Mouse (Mus musculus) hindbrain, embryonic 10.5 days (tissue): ENCODE measurements at regions not wholly inside any gene's neighbourhood (a gene's known extent, or its start where the extent isn't known, plus 50 kb on each side); places are given as distances from the start of the nearest gene placed in this dataset.

Source experiments
- DNase-seq: peaks from one replicate; pipeline ENCODE4 v3.0.0-alpha.2; 2017; ENCODE audit warnings: low spot score
- H3K27ac ChIP-seq: fragments of 300-500 bp; sonication (generic); 2 replicates; pipeline ENCODE4 v1.5.1; 2016; ENCODE audit warnings: mild to moderate bottlenecking, moderate library complexity
- H3K27me3 ChIP-seq: fragments of 300-500 bp; sonication (generic); 2 replicates; pipeline ENCODE4 v1.6.1; 2016; ENCODE audit warnings: mild to moderate bottlenecking; ENCODE audit not compliant: poor library complexity, insufficient read depth, severe bottlenecking
- H3K36me3 ChIP-seq: fragments of 300-500 bp; sonication (generic); 2 replicates; pipeline ENCODE4 v1.6.1; 2016; ENCODE audit warnings: mild to moderate bottlenecking, moderate library complexity
- H3K4me1 ChIP-seq: fragments of 300-500 bp; sonication (generic); replicated peaks from 2 replicates; pipeline ENCODE4 v1.6.1; 2016; ENCODE audit warnings: mild to moderate bottlenecking
- H3K4me3 ChIP-seq: fragments of 300-500 bp; sonication (generic); 2 replicates; pipeline ENCODE4 v1.5.1; 2016; ENCODE audit warnings: mild to moderate bottlenecking, moderate library complexity
- H3K9me3 ChIP-seq: fragments of 300-500 bp; sonication (generic); 2 replicates; pipeline ENCODE4 v1.6.1; 2016; ENCODE audit warnings: mild to moderate bottlenecking, moderate library complexity
- WGBS: fragments of 180-500 bp; shearing (Covaris S2); methylation state at CpG from one replicate; pipeline ENCODE4 v1.1.7; 2016; 5-methylcytosine and 5-hydroxymethylcytosine counted together

- DNase-seq, result no peak
- Histone ChIP-seq H3K9me3 (no peaks in the 10 kb centered on the region), H3K4me3 (no peak overlapping the region), H3K27ac (no peak overlapping the region), H3K4me1 (peaks cover 11% of the 10 kb centered on the region), H3K36me3 (no peaks in the 10 kb centered on the region), H3K27me3 (no peaks in the 10 kb centered on the region)
- WGBS, result 67% methylated on average over 6 of the region's 6 CpGs
These were observed 484.1 kb upstream of the Mpdz start for GRCm38 (mm10) chr4:81926662-81927141.

GRCm38 (mm10) chr4:81925611-81926010 is 483.0 kb upstream of the Mpdz start:
- H3K4me1 ChIP-seq, result peaks cover 11% of the 10 kb centered on the region
- H3K9me3 ChIP-seq, result no peaks in the 10 kb centered on the region
- no peaks in the 10 kb centered on the region for H3K27me3 ChIP-seq
- 67% methylated on average over 2 of the region's 2 CpGs for WGBS
- no peak overlapping the region for H3K27ac ChIP-seq
- no peak overlapping the region for H3K4me3 ChIP-seq
- no peaks in the 10 kb centered on the region for H3K36me3 ChIP-seq
- DNase-seq, result no peak

- Histone ChIP-seq H3K9me3 (no peaks in the 10 kb centered on the region), H3K36me3 (no peaks in the 10 kb centered on the region), H3K27me3 (no peaks in the 10 kb centered on the region), H3K4me3 (no peak overlapping the region), H3K4me1 (peaks cover 11% of the 10 kb centered on the region), H3K27ac (no peak overlapping the region)
- DNase-seq, result no peak
- WGBS, result 80% methylated on average over 1 of the region's 1 CpGs
These were observed 481.5 kb upstream of the Mpdz start for GRCm38 (mm10) chr4:81924120-81924519.

DNA sequence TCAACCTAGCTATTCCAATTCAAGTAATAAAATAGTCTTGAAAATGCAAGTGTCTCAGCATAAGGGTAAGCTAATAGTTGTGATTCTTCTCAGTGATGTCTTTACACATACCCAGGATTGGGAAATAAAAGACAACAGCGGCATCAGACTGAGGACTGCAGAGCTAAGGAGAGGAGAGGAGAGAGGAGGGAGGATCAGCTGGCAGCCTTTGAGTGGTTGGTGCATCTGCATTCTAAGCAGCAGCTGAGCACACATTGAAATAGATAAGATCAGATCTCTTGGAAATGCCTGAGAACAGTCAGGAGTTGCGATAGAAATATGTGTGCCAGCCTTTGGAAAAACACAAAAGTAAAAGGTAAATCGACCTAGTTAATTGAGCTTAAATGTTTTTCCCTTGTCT is 480.3 kb upstream of the Mpdz start:
- WGBS, result 78% methylated on average over 3 of the region's 3 CpGs
- Histone ChIP-seq H3K4me3 (no peak overlapping the region), H3K36me3 (no peaks in the 10 kb centered on the region), H3K4me1 (peaks cover 8% of the 10 kb centered on the region), H3K27me3 (no peaks in the 10 kb centered on the region), H3K9me3 (no peaks in the 10 kb centered on the region), H3K27ac (no peak overlapping the region)
- no peak for DNase-seq

DNA sequence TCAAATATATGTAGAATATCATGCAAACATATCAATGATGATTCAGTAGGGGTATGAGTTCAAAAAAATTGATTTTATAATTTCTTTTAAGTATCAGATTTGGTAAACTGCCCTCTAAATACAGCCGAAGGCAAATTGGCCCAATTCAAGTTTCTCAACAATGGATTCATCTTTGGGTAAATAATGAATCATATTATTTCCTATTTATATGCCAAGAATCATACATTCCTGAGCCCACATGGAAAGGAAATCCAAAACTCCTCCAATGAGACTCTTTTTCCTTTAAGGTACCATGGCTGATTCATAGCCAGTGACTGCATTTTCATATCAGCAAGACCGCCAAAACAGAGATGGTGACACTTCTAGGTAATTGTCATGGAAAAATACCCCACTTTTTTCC is 472.4 kb upstream of the Mpdz start:
- 93% methylated on average over 2 of the region's 2 CpGs for WGBS
- Histone ChIP-seq H3K4me1 (no peaks in the 10 kb centered on the region), H3K4me3 (no peak overlapping the region), H3K36me3 (no peaks in the 10 kb centered on the region), H3K9me3 (no peaks in the 10 kb centered on the region), H3K27ac (no peak overlapping the region), H3K27me3 (no peaks in the 10 kb centered on the region)
- DNase-seq, result no peak

DNA sequence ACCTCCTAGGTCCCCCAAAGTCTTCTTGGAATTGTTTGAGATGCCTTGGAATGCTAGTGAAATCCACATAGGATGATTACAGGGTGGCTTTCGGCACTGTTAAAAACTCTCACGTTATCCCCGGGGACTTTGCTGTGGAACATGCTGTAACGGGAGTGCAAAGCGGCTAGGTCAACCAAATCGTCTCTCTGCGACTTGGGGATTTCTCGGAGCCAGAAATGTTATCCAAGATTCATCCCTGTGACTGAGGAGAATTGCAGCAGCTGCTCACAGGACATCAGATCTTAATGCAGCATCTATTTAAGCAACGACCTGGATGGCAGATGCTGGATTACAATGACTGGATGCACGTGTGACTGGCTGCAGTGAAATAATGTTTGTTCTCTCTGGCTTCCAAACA is 470.7 kb upstream of the Mpdz start:
- Histone ChIP-seq H3K9me3 (no peaks in the 10 kb centered on the region), H3K27me3 (no peaks in the 10 kb centered on the region), H3K36me3 (no peaks in the 10 kb centered on the region), H3K4me1 (no peaks in the 10 kb centered on the region), H3K4me3 (no peak overlapping the region), H3K27ac (no peak overlapping the region)
- no peak for DNase-seq
- 63% methylated on average over 10 of the region's 10 CpGs for WGBS

DNA sequence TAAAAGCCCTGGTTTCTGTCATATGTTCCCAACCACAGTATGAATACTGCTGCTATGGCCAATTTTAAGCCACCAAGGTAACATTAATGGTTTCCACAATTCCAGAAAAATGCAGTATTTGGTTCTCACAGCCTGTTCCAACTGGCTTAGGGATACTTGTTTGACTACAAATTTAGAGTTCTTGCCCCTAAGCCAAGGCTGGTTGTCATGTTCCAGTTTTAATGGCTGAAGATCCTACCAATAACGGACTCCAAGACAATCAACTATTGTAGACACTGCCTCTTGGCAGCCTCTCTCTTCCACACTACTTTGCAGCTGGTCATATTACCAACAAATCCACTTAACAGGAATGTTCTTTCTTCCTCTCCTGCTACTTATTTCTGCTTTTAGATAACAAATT is 470.0 kb upstream of the Mpdz start:
- H3K27ac ChIP-seq, result no peak overlapping the region
- H3K27me3 ChIP-seq, result no peaks in the 10 kb centered on the region
- WGBS, result 80% methylated on average over 1 of the region's 1 CpGs
- H3K36me3 ChIP-seq, result no peaks in the 10 kb centered on the region
- DNase-seq, result no peak
- H3K4me1 ChIP-seq, result no peaks in the 10 kb centered on the region
- H3K4me3 ChIP-seq, result no peak overlapping the region
- no peaks in the 10 kb centered on the region for H3K9me3 ChIP-seq

GRCm38 (mm10) chr4:81899961-81900540 is 457.4 kb upstream of the Mpdz start:
- H3K4me1 ChIP-seq, result no peaks in the 10 kb centered on the region
- no peaks in the 10 kb centered on the region for H3K9me3 ChIP-seq
- no peak overlapping the region for H3K27ac ChIP-seq
- DNase-seq, result no peak
- H3K4me3 ChIP-seq, result no peak overlapping the region
- 92% methylated on average over 5 of the region's 5 CpGs for WGBS
- no peaks in the 10 kb centered on the region for H3K36me3 ChIP-seq
- no peaks in the 10 kb centered on the region for H3K27me3 ChIP-seq

GRCm38 (mm10) chr4:81898661-81899060 is 456.0 kb upstream of the Mpdz start:
- DNase-seq, result no peak
- H3K4me3 ChIP-seq, result no peak overlapping the region
- 78% methylated on average over 2 of the region's 2 CpGs for WGBS

GRCm38 (mm10) chr4:81897451-81897850 is 454.8 kb upstream of the Mpdz start:
- peaks cover 4% of the 10 kb centered on the region; the same call in 1 of the 2 replicates for H3K9me3 ChIP-seq
- 88% methylated on average over 5 of the region's 5 CpGs for WGBS
- no peak overlapping the region for H3K27ac ChIP-seq
- H3K4me1 ChIP-seq, result no peaks in the 10 kb centered on the region
- no peaks in the 10 kb centered on the region for H3K36me3 ChIP-seq
- H3K27me3 ChIP-seq, result no peaks in the 10 kb centered on the region
- DNase-seq, result no peak
- no peak overlapping the region for H3K4me3 ChIP-seq

More at GRCm38 (mm10) chr4:81898661-81899060, 456.0 kb upstream of the Mpdz start:
- Histone ChIP-seq H3K27ac (no peak overlapping the region), H3K27me3 (no peaks in the 10 kb centered on the region), H3K4me1 (no peaks in the 10 kb centered on the region), H3K36me3 (no peaks in the 10 kb centered on the region), H3K9me3 (peaks cover 2% of the 10 kb centered on the region; the same call in 1 of the 2 replicates)

GRCm38 (mm10) chr4:81868941-81869340 is 426.3 kb upstream of the Mpdz start:
- DNase-seq, result no peak
- WGBS, result 91% methylated on average over 2 of the region's 2 CpGs
- no peak overlapping the region for H3K27ac ChIP-seq
- no peaks in the 10 kb centered on the region for H3K9me3 ChIP-seq
- H3K4me1 ChIP-seq, result no peaks in the 10 kb centered on the region
- H3K4me3 ChIP-seq, result no peak overlapping the region
- no peaks in the 10 kb centered on the region for H3K27me3 ChIP-seq
- no peaks in the 10 kb centered on the region for H3K36me3 ChIP-seq

- no peak overlapping the region for H3K4me3 ChIP-seq
- H3K27me3 ChIP-seq, result no peaks in the 10 kb centered on the region
- H3K4me1 ChIP-seq, result no peaks in the 10 kb centered on the region
- no peak for DNase-seq
- 77% methylated on average over 4 of the region's 4 CpGs for WGBS
- no peak overlapping the region for H3K27ac ChIP-seq
- H3K36me3 ChIP-seq, result no peaks in the 10 kb centered on the region
- H3K9me3 ChIP-seq, result no peaks in the 10 kb centered on the region
These were observed 399.3 kb upstream of the Mpdz start for GRCm38 (mm10) chr4:81841642-81842494.

- Histone ChIP-seq H3K4me3 (no peak overlapping the region), H3K27me3 (no peaks in the 10 kb centered on the region), H3K27ac (no peak overlapping the region), H3K36me3 (no peaks in the 10 kb centered on the region), H3K4me1 (no peaks in the 10 kb centered on the region), H3K9me3 (no peaks in the 10 kb centered on the region)
- DNase-seq, result no peak
- WGBS, result 75% methylated on average over 3 of the region's 3 CpGs
These were observed 387.4 kb upstream of the Mpdz start for GRCm38 (mm10) chr4:81829972-81830371.
